Mouse (Mus musculus): Measurements from ENCODE around the gene Mfap2.

Gene Mfap2

GRCm38 (mm10) chr4:141010118-141010517 lies at the start of gene Mfap2:
TSS of gene Mfap2 (plus strand) at chr4:141010418.
- ATAC-seq (ENCODE audit: low TSS enrichment) = no peak

- ATAC-seq (ENCODE audit: low TSS enrichment) = peak; percentile 88
Measured at GRCm38 (mm10) chr4:140960781-140961466, 49.3 kb upstream of the Mfap2 start, which contains the start of gene Sdhb. TSS of gene Sdhb (plus strand) at chr4:140961203.

- ATAC-seq (ENCODE audit: low TSS enrichment) = peak; percentile 3; the same call in 1 of the 2 replicates
Measured at GRCm38 (mm10) chr4:140961467-140962206, 48.6 kb upstream of the Mfap2 start.

GRCm38 (mm10) chr4:140962207-140962909 lies 47.9 kb upstream of the Mfap2 start:
- ATAC-seq (ENCODE audit: low TSS enrichment) = no peak

GRCm38 (mm10) chr4:140962950-140963349 lies 47.3 kb upstream of the Mfap2 start:
- no peak for ATAC-seq (ENCODE audit: low TSS enrichment)

GRCm38 (mm10) chr4:140963941-140964597 lies 46.1 kb upstream of the Mfap2 start:
- ATAC-seq (ENCODE audit: low TSS enrichment) = peak; percentile 10; the same call in 1 of the 2 replicates

GRCm38 (mm10) chr4:140964620-140965019 lies 45.6 kb upstream of the Mfap2 start:
- ATAC-seq (ENCODE audit: low TSS enrichment) = peak; percentile 31; the same call in 1 of the 2 replicates

- ATAC-seq (ENCODE audit: low TSS enrichment) = no peak
Measured at GRCm38 (mm10) chr4:140967386-140968159, 42.6 kb upstream of the Mfap2 start.

GRCm38 (mm10) chr4:140971691-140972090 lies 38.5 kb upstream of the Mfap2 start:
- ATAC-seq (ENCODE audit: low TSS enrichment) = no peak

GRCm38 (mm10) chr4:140974408-140974807 lies 35.8 kb upstream of the Mfap2 start:
- ATAC-seq (ENCODE audit: low TSS enrichment) = no peak

GRCm38 (mm10) chr4:140975356-140975755 lies 34.9 kb upstream of the Mfap2 start:
- no peak for ATAC-seq (ENCODE audit: low TSS enrichment)

GRCm38 (mm10) chr4:140977278-140977677 lies 32.9 kb upstream of the Mfap2 start:
- no peak for ATAC-seq (ENCODE audit: low TSS enrichment)

- no peak for ATAC-seq (ENCODE audit: low TSS enrichment)
Measured at GRCm38 (mm10) chr4:140977886-140978692, 32.1 kb upstream of the Mfap2 start.

GRCm38 (mm10) chr4:140981605-140982004 lies 28.6 kb upstream of the Mfap2 start:
- no peak for ATAC-seq (ENCODE audit: low TSS enrichment)

GRCm38 (mm10) chr4:140982808-140983207 lies 27.4 kb upstream of the Mfap2 start:
- no peak for ATAC-seq (ENCODE audit: low TSS enrichment)

GRCm38 (mm10) chr4:140983442-140983841 lies 26.8 kb upstream of the Mfap2 start:
- peak; percentile 27; the same call in 1 of the 2 replicates for ATAC-seq (ENCODE audit: low TSS enrichment)

- no peak for ATAC-seq (ENCODE audit: low TSS enrichment)
Measured at GRCm38 (mm10) chr4:140984544-140984943, 25.7 kb upstream of the Mfap2 start.

- no peak for ATAC-seq (ENCODE audit: low TSS enrichment)
Measured at GRCm38 (mm10) chr4:140986024-140986710, 24.1 kb upstream of the Mfap2 start.

- peak; percentile 91 for ATAC-seq (ENCODE audit: low TSS enrichment)
Measured at GRCm38 (mm10) chr4:140986711-140987395, 23.4 kb upstream of the Mfap2 start, which contains the start of gene Atp13a2. TSS of gene Atp13a2 (plus strand) at chr4:140986873.

All from frontal cortex, adult (tissue).